Mouse (Mus musculus) cerebellum, adult 2 months (tissue): ENCODE data around the gene Gsap.

Source experiments
- CTCF ChIP-seq: fragments of 200-500 bp; IDR thresholded peaks from 2 replicates; pipeline ENCODE4 v1.5.1; 2011; ENCODE audit warnings: low read depth, mild to moderate bottlenecking, control low read depth, low read length, moderate library complexity, borderline replicate concordance; ENCODE audit not compliant: insufficient read depth
- POLR2A ChIP-seq: fragments of 200-500 bp; IDR thresholded peaks from 2 replicates; pipeline ENCODE4 v1.6.1; 2011; ENCODE audit warnings: low read length, control low read depth, borderline replicate concordance; ENCODE audit not compliant: insufficient read depth

- TF ChIP-seq CTCF = no peak
- no peak for TF ChIP-seq POLR2A
Observed at GRCm38 (mm10) chr5:21148358-21148757, 37.7 kb upstream of the Gsap start.
